Mouse (Mus musculus) heart, postnatal 0 days (tissue): ENCODE results near the gene Srsf10.

Experiments
- CTCF ChIP-seq: IDR thresholded peaks from 2 replicates; pipeline ENCODE4 v1.5.1; 2016; ENCODE audit warnings: antibody characterized with exemption, control low read depth, low read depth
- EP300 ChIP-seq: IDR thresholded peaks from 2 replicates; pipeline ENCODE4 v1.6.1; 2016; ENCODE audit warnings: antibody characterized with exemption, low read depth

- TF ChIP-seq CTCF (no peak), EP300 (no peak)
Measured at GRCm38 (mm10) chr4:135872015-135872414, 16.5 kb downstream of the Srsf10 start.
